In genomic region chr9:117571186-117571855, GRCm38 (mm10) we compare ENCODE assay signal across 14 mouse cellular contexts. TPM values are rescaled to one million over a fixed set of nuclear protein-coding genes. Genes with fewer than 3 reads are reported as not detected.
DNase-seq lines count a peak whose midpoint lies in the region; ATAC-seq and TF ChIP-seq lines count a peak whose summit lies in the region.
"Had no signal": no experiment of that assay in that cellular context is flagged by ENCODE, and none has a peak within 500 bp of the region (broad histone marks: within the 10 kb centered on the region; RNA-seq: fewer than 3 reads in every experiment).

No protein-coding gene starts in this region.

- no peaks in the 10 kb centered on the region for H3K9me3 ChIP-seq in heart, postnatal 0 days (replicated peaks; ENCODE audit: control insufficient read depth, low read length)
- H3K9me3 ChIP-seq in heart, embryonic 10.5 days: no peaks in the 10 kb centered on the region
- H3K9me3 ChIP-seq in embryonic facial prominence, embryonic 15.5 days (replicated peaks): no peaks in the 10 kb centered on the region
- H3K9me3 ChIP-seq: hindbrain, embryonic 10.5 days; liver, embryonic 13.5 days; midbrain, embryonic 15.5 days had no signal

- TF ChIP-seq CTCF in heart, postnatal 0 days (IDR thresholded peaks at IDR 0.05; ENCODE audit: low read depth): no peak

- H3K4me2 ChIP-seq in heart, postnatal 0 days (ENCODE audit: low read depth, low read length): no peak overlapping the region
- no peak overlapping the region for H3K4me2 ChIP-seq in embryonic facial prominence, embryonic 15.5 days (replicated peaks)
- H3K4me2 ChIP-seq: liver, embryonic 13.5 days; midbrain, embryonic 15.5 days had no signal

- no peak overlapping the region for H3K27ac ChIP-seq in heart, postnatal 0 days (ENCODE audit: low read depth)
- H3K27ac ChIP-seq in heart, embryonic 10.5 days: no peak overlapping the region
- H3K27ac ChIP-seq in embryonic facial prominence, embryonic 15.5 days (replicated peaks): peak overlapping the region; percentile 44
- H3K27ac ChIP-seq: gastrocnemius, adult 2 months; hindbrain, embryonic 10.5 days; liver, embryonic 13.5 days; midbrain, embryonic 15.5 days had no signal

- no peak for DNase-seq in heart, postnatal 0 days (ENCODE audit: low spot score)
- DNase-seq in heart, embryonic 10.5 days (ENCODE audit: low spot score): no peak
- DNase-seq in retina, postnatal 1 day: peak; percentile 13
- DNase-seq in retina, embryonic 14.5 days (ENCODE audit: low spot score): no peak
- peak; percentile 32 for DNase-seq in yolk sac, embryonic 10.5 days (ENCODE audit: low spot score)
- DNase-seq in layer of hippocampus, postnatal 25 days (ENCODE audit: extremely low spot score in 1 of 2, low spot score in 1 of 2): no peak
- no peak for DNase-seq in ovary, postnatal 10 days (ENCODE audit: low spot score)
- DNase-seq: cerebellum, adult 9-10 months; gastrocnemius, adult 2 months; layer of hippocampus, postnatal 36 days; liver, embryonic 13.5 days had no signal

- TF ChIP-seq EP300 in heart, postnatal 0 days (IDR thresholded peaks at IDR 0.05; ENCODE audit: low read depth): no peak

- H3K9ac ChIP-seq in heart, postnatal 0 days (replicated peaks; ENCODE audit: low read depth, low read length): no peak overlapping the region
- no peak overlapping the region for H3K9ac ChIP-seq in embryonic facial prominence, embryonic 15.5 days
- H3K9ac ChIP-seq: liver, embryonic 13.5 days; midbrain, embryonic 15.5 days had no signal

- 46% methylated on average over 5 of the region's 5 CpGs for WGBS in heart, postnatal 0 days
- 63% methylated on average over 5 of the region's 5 CpGs for WGBS in heart, embryonic 10.5 days
- 57% methylated on average over 5 of the region's 5 CpGs for WGBS in embryonic facial prominence, embryonic 15.5 days

- peak; percentile 27; the same call in 1 of the 2 replicates for ATAC-seq in heart, postnatal 0 days (ENCODE audit: insufficient read depth, low read depth)
- no peak for ATAC-seq in embryonic facial prominence, embryonic 15.5 days (ENCODE audit: insufficient number of reproducible peaks, low FRiP score, low TSS enrichment, low read depth)
- ATAC-seq: midbrain, embryonic 15.5 days had no signal

- no peak overlapping the region for H3K4me3 ChIP-seq in heart, postnatal 0 days (ENCODE audit: low read depth, low read length)
- no peak overlapping the region for H3K4me3 ChIP-seq in heart, embryonic 10.5 days
- no peak overlapping the region for H3K4me3 ChIP-seq in embryonic facial prominence, embryonic 15.5 days (replicated peaks)
- H3K4me3 ChIP-seq: gastrocnemius, adult 2 months; hindbrain, embryonic 10.5 days; liver, embryonic 13.5 days; midbrain, embryonic 15.5 days had no signal

- H3K4me1 ChIP-seq in heart, postnatal 0 days (ENCODE audit: control insufficient read depth, insufficient read depth): no peaks in the 10 kb centered on the region; the same call in 1 of the 2 replicates
- no peaks in the 10 kb centered on the region for H3K4me1 ChIP-seq in heart, embryonic 10.5 days
- H3K4me1 ChIP-seq in embryonic facial prominence, embryonic 15.5 days: no peaks in the 10 kb centered on the region; the same call in 1 of the 2 replicates
- H3K4me1 ChIP-seq: hindbrain, embryonic 10.5 days; liver, embryonic 13.5 days; midbrain, embryonic 15.5 days had no signal

- H3K27me3 ChIP-seq in heart, postnatal 0 days (ENCODE audit: control insufficient read depth, insufficient read depth, low read length): no peaks in the 10 kb centered on the region
- no peaks in the 10 kb centered on the region for H3K27me3 ChIP-seq in heart, embryonic 10.5 days (ENCODE audit: insufficient read depth, poor library complexity, severe bottlenecking)
- H3K27me3 ChIP-seq in embryonic facial prominence, embryonic 15.5 days: no peaks in the 10 kb centered on the region
- H3K27me3 ChIP-seq: liver, embryonic 13.5 days; midbrain, embryonic 15.5 days had no signal

- H3K36me3 ChIP-seq in heart, postnatal 0 days (replicated peaks; ENCODE audit: control insufficient read depth, insufficient read depth, low read length): no peaks in the 10 kb centered on the region
- no peaks in the 10 kb centered on the region for H3K36me3 ChIP-seq in heart, embryonic 10.5 days
- H3K36me3 ChIP-seq in embryonic facial prominence, embryonic 15.5 days: no peaks in the 10 kb centered on the region
- H3K36me3 ChIP-seq: hindbrain, embryonic 10.5 days; liver, embryonic 13.5 days; midbrain, embryonic 15.5 days had no signal

RNA-seq across cellular contexts. Expression of gene Rbms3, which starts 58.4 kb away (rescaled TPM):
- total RNA-seq in heart, postnatal 0 days (2014; rRNA removed; ENCODE audit: low replicate concordance): 46.8 and 75.3 TPM in 2 replicates
- 18.2 and 19.9 TPM in 2 replicates for polyA plus RNA-seq in heart, postnatal 0 days (2015; fragmentation: Nextera tagmentation; extraction: Ambion mirVana)
- polyA plus RNA-seq in heart, embryonic 10.5 days (2016; fragmentation: Nextera tagmentation; extraction: Ambion mirVana): 27.8 and 37.5 TPM in 2 replicates
- 84.3 and 90.0 TPM in 2 replicates for polyA plus RNA-seq in embryonic facial prominence, embryonic 15.5 days (2015; fragmentation: Nextera tagmentation; extraction: Ambion mirVana)
- total RNA-seq in layer of hippocampus, postnatal 25 days (2021): 10 to 100 TPM; 15.1 to 15.7 TPM

Comparison
In these comparisons a context has a peak if more than half of its experiments do, and no peak if none do; other contexts are left out.
1. DNase-seq: peak in retina, postnatal 1 day (single experiment) and yolk sac, embryonic 10.5 days (single experiment); none in heart, postnatal 0 days (single experiment), heart, embryonic 10.5 days (single experiment), retina, embryonic 14.5 days (single experiment), layer of hippocampus, postnatal 25 days (0 of 2) and ovary, postnatal 10 days (single experiment).